In genomic region chr2:94217481-94217880, GRCm38 (mm10) we compare ENCODE assay signal across 15 mouse cellular contexts.
"Had no signal": no experiment of that assay in that cellular context is flagged by ENCODE, and none has a peak within 500 bp of the region (broad histone marks: within the 10 kb centered on the region; RNA-seq: fewer than 3 reads in every experiment).

No protein-coding gene starts in this region.

- DNase-seq: gastrocnemius, postnatal 14 days; gastrocnemius, postnatal 36 days; heart, adult 18-20 months; heart, postnatal 10 days; heart, postnatal 4 days; kidney, adult 18-20 months; kidney, adult 8-10 months; kidney, postnatal 10 days; kidney, postnatal 25 days; kidney, postnatal 4 days; liver had no signal

- ATAC-seq: hindbrain, embryonic 16.5 days; inflammation-experienced regulatory T-cells, adult 6 months; intestine, embryonic 15.5 days; intestine, postnatal 0 days had no signal
